10 mouse cellular contexts compared by ENCODE assay signal in genomic region chr16:38347588-38347987, GRCm38 (mm10). TPM values are rescaled to one million over a fixed set of nuclear protein-coding genes. Genes with fewer than 3 reads are reported as not detected.
DNase-seq lines count a peak whose midpoint lies in the region; ATAC-seq and TF ChIP-seq lines count a peak whose summit lies in the region.
"Had no signal": no experiment of that assay in that cellular context is flagged by ENCODE, and none has a peak within 500 bp of the region (broad histone marks: within the 10 kb centered on the region; RNA-seq: fewer than 3 reads in every experiment).

No protein-coding gene starts in this region.

- DNase-seq in heart, postnatal 36 days = no peak
- no peak for DNase-seq in heart, postnatal 0 days (ENCODE audit: low spot score)
- no peak for DNase-seq in adrenal gland, postnatal 14 days
- no peak for DNase-seq in spleen, postnatal 36 days (ENCODE audit: low spot score in 2 of 2)
- DNase-seq in gastrocnemius, postnatal 10 days = no peak

- no peak for TF ChIP-seq CTCF in ES-Bruce4 (IDR thresholded peaks at IDR 0.05; ENCODE audit: low read depth, low read length)
- TF ChIP-seq CTCF in heart, postnatal 0 days (IDR thresholded peaks at IDR 0.05; ENCODE audit: low read depth) = no peak

- H3K27ac ChIP-seq in heart, embryonic 11.5 days (ENCODE audit: low read depth, low read length) = 0 out of 2 replicates have a peak overlapping the region, but pooled peaks have one; percentile 97
- no peak overlapping the region for H3K27ac ChIP-seq in ES-Bruce4 (ENCODE audit: insufficient read depth, low read length)
- H3K27ac ChIP-seq in heart, postnatal 0 days (ENCODE audit: low read depth) = peak overlapping the region; percentile 94
- H3K27ac ChIP-seq in liver, embryonic 16.5 days (ENCODE audit: low read length) = peak overlapping the region; percentile 51

- peaks cover 21% of the 10 kb centered on the region for H3K4me1 ChIP-seq in heart, embryonic 11.5 days (ENCODE audit: control insufficient read depth, insufficient read depth, low read length)
- H3K4me1 ChIP-seq in ES-Bruce4 (ENCODE audit: control insufficient read depth, insufficient read depth, low read length) = no peaks in the 10 kb centered on the region
- peaks cover 26% of the 10 kb centered on the region for H3K4me1 ChIP-seq in heart, postnatal 0 days (ENCODE audit: control insufficient read depth, insufficient read depth)
- peaks cover 36% of the 10 kb centered on the region for H3K4me1 ChIP-seq in liver, embryonic 16.5 days (ENCODE audit: control insufficient read depth, low read depth, low read length)

- H3K9me3 ChIP-seq in heart, embryonic 11.5 days (replicated peaks; ENCODE audit: control insufficient read depth, low read length) = no peaks in the 10 kb centered on the region
- no peaks in the 10 kb centered on the region for H3K9me3 ChIP-seq in ES-Bruce4 (replicated peaks; ENCODE audit: control insufficient read depth, insufficient read depth, low read length, poor library complexity, severe bottlenecking)
- no peaks in the 10 kb centered on the region for H3K9me3 ChIP-seq in heart, postnatal 0 days (replicated peaks; ENCODE audit: control insufficient read depth, low read length)
- no peaks in the 10 kb centered on the region for H3K9me3 ChIP-seq in liver, embryonic 16.5 days (replicated peaks; ENCODE audit: control insufficient read depth, low read length)

- peak overlapping the region; percentile 75 for H3K4me2 ChIP-seq in heart, embryonic 11.5 days
- H3K4me2 ChIP-seq in heart, postnatal 0 days (ENCODE audit: low read depth, low read length) = peak overlapping the region; percentile 79
- H3K4me2 ChIP-seq in liver, embryonic 16.5 days (ENCODE audit: low read depth, low read length) = peak overlapping the region; percentile 80

- H3K9ac ChIP-seq in heart, embryonic 11.5 days (ENCODE audit: low read depth, low read length) = peak overlapping the region; percentile 59; the same call in 1 of the 2 replicates
- H3K9ac ChIP-seq in ES-Bruce4 (ENCODE audit: low read depth, poor library complexity, severe bottlenecking) = peak overlapping the region; percentile 65
- peak overlapping the region; percentile 77; the same call in 1 of the 2 replicates for H3K9ac ChIP-seq in heart, postnatal 0 days (replicated peaks; ENCODE audit: low read depth, low read length)
- H3K9ac ChIP-seq in liver, embryonic 16.5 days (ENCODE audit: low read depth, low read length) = peak overlapping the region; percentile 95

- no peak for ATAC-seq in heart, embryonic 11.5 days (replicated peaks; ENCODE audit: insufficient number of reproducible peaks, low FRiP score, low TSS enrichment)
- ATAC-seq in heart, postnatal 0 days (ENCODE audit: insufficient read depth, low read depth) = no peak
- no peak for ATAC-seq in liver, embryonic 16.5 days (ENCODE audit: low read depth)

- intact Hi-C loops in heart, postnatal 36 days (cut with DNase I) = loop anchor here (1.0 to 10.0 kb wide), 2 partner anchors 105 to 377 kb away; partner anchors contain the start of gene Adprh

- H3K4me3 ChIP-seq in heart, embryonic 11.5 days (ENCODE audit: low read depth, low read length) = peak overlapping the region; percentile 89
- H3K4me3 ChIP-seq in ES-Bruce4 (ENCODE audit: low read depth, low read length) = peak overlapping the region; percentile 99
- peak overlapping the region; percentile 67 for H3K4me3 ChIP-seq in heart, postnatal 0 days (ENCODE audit: low read depth, low read length)
- H3K4me3 ChIP-seq in liver, embryonic 16.5 days (ENCODE audit: low read depth, low read length) = peak overlapping the region; percentile 96

- 54% methylated on average over 6 of the region's 6 CpGs for WGBS in heart, embryonic 11.5 days (ENCODE audit: insufficient replicate concordance)
- WGBS in heart, postnatal 0 days = 53% methylated on average over 6 of the region's 6 CpGs
- 28% methylated on average over 6 of the region's 6 CpGs for WGBS in liver, embryonic 16.5 days (ENCODE audit: insufficient replicate concordance)

- H3K27me3 ChIP-seq in heart, embryonic 11.5 days (ENCODE audit: control insufficient read depth, insufficient read depth, low read length) = no peaks in the 10 kb centered on the region
- no peaks in the 10 kb centered on the region for H3K27me3 ChIP-seq in ES-Bruce4 (ENCODE audit: control insufficient read depth, insufficient read depth, low read length, poor library complexity, severe bottlenecking)
- H3K27me3 ChIP-seq in heart, postnatal 0 days (ENCODE audit: control insufficient read depth, insufficient read depth, low read length) = no peaks in the 10 kb centered on the region
- H3K27me3 ChIP-seq in liver, embryonic 16.5 days (ENCODE audit: control insufficient read depth, insufficient read depth, low read depth, low read length) = no peaks in the 10 kb centered on the region

- TF ChIP-seq POLR2A in ES-Bruce4 (IDR thresholded peaks at IDR 0.05; ENCODE audit: insufficient read depth, low read length) = no peak

- H3K36me3 ChIP-seq in heart, embryonic 11.5 days (ENCODE audit: control insufficient read depth, insufficient read depth, low read length) = no peaks in the 10 kb centered on the region; the same call in 1 of the 2 replicates
- H3K36me3 ChIP-seq in ES-Bruce4 (ENCODE audit: control insufficient read depth, insufficient read depth, low read length, poor library complexity, severe bottlenecking) = peaks cover 28% of the 10 kb centered on the region
- peaks cover 12% of the 10 kb centered on the region; the same call in 1 of the 2 replicates for H3K36me3 ChIP-seq in heart, postnatal 0 days (replicated peaks; ENCODE audit: control insufficient read depth, insufficient read depth, low read length)
- peaks cover 33% of the 10 kb centered on the region for H3K36me3 ChIP-seq in liver, embryonic 16.5 days (ENCODE audit: control insufficient read depth, insufficient read depth)

- no peak for TF ChIP-seq EP300 in ES-Bruce4 (IDR thresholded peaks at IDR 0.05; ENCODE audit: insufficient read depth, low read depth, low read length)
- no peak for TF ChIP-seq EP300 in heart, postnatal 0 days (IDR thresholded peaks at IDR 0.05; ENCODE audit: low read depth)

RNA-seq across cellular contexts. Expression of gene Gm21987, which starts 0.7 kb away (rescaled TPM):
- 2.4 and 3.4 TPM in 2 replicates for polyA plus RNA-seq in heart, embryonic 11.5 days (2014; fragmentation: Nextera tagmentation; extraction: Ambion mirVana)
- total RNA-seq in heart, postnatal 36 days (2021) = not detected
- not detected in 2 replicates for polyA plus RNA-seq in ES-Bruce4 (2011; ENCODE audit: insufficient read depth, insufficient read length, low read depth, missing spikeins)
- total RNA-seq in heart, postnatal 0 days (2014; rRNA removed; ENCODE audit: low replicate concordance) = not detected in 2 replicates
- 5.1 and 6.2 TPM in 2 replicates for polyA plus RNA-seq in heart, postnatal 0 days (2015; fragmentation: Nextera tagmentation; extraction: Ambion mirVana)
- polyA plus RNA-seq in liver, embryonic 16.5 days (2015; fragmentation: Nextera tagmentation; extraction: Ambion mirVana) = not detected in 2 replicates
- total RNA-seq in adrenal gland, postnatal 14 days (2021) = not detected in 2 replicates
- total RNA-seq in gastrocnemius, postnatal 10 days (2021) = not detected
- total RNA-seq: left cerebral cortex, postnatal 4 days had no signal
- polyA plus RNA-seq: testis, adult 2 months had no signal

RNA-seq across cellular contexts. Expression of gene Cox17, which starts 0.8 kb away (rescaled TPM):
- 289 and 314 TPM in 2 replicates for polyA plus RNA-seq in heart, embryonic 11.5 days (2014; fragmentation: Nextera tagmentation; extraction: Ambion mirVana)
- total RNA-seq in heart, postnatal 36 days (2021) = 100 to 1,000 TPM; 313 to 334 TPM
- 218 and 226 TPM in 2 replicates for polyA plus RNA-seq in ES-Bruce4 (2011; ENCODE audit: insufficient read depth, insufficient read length, low read depth, missing spikeins)
- total RNA-seq in heart, postnatal 0 days (2014; rRNA removed; ENCODE audit: low replicate concordance) = 84.7 and 177 TPM in 2 replicates
- polyA plus RNA-seq in heart, postnatal 0 days (2015; fragmentation: Nextera tagmentation; extraction: Ambion mirVana) = 579 and 627 TPM in 2 replicates
- 209 and 258 TPM in 2 replicates for polyA plus RNA-seq in liver, embryonic 16.5 days (2015; fragmentation: Nextera tagmentation; extraction: Ambion mirVana)
- total RNA-seq in adrenal gland, postnatal 14 days (2021) = 474 and 521 TPM in 2 replicates
- 100 to 1,000 TPM; 127 to 139 TPM for total RNA-seq in gastrocnemius, postnatal 10 days (2021)

RNA-seq across cellular contexts. Expression of gene Maats1, which starts 5.6 kb away (rescaled TPM):
- polyA plus RNA-seq in heart, embryonic 11.5 days (2014; fragmentation: Nextera tagmentation; extraction: Ambion mirVana) = 0.21 TPM in 1 of 2 replicates, not detected in the other
- total RNA-seq in heart, postnatal 36 days (2021) = not detected
- polyA plus RNA-seq in ES-Bruce4 (2011; ENCODE audit: insufficient read depth, insufficient read length, low read depth, missing spikeins) = 0.58 and 0.96 TPM in 2 replicates
- not detected in 2 replicates for total RNA-seq in heart, postnatal 0 days (2014; rRNA removed; ENCODE audit: low replicate concordance)
- polyA plus RNA-seq in heart, postnatal 0 days (2015; fragmentation: Nextera tagmentation; extraction: Ambion mirVana) = 0.10 and 0.15 TPM in 2 replicates
- 0.06 TPM in 1 of 2 replicates, not detected in the other for polyA plus RNA-seq in liver, embryonic 16.5 days (2015; fragmentation: Nextera tagmentation; extraction: Ambion mirVana)
- total RNA-seq in adrenal gland, postnatal 14 days (2021) = 0.48 and 0.53 TPM in 2 replicates
- total RNA-seq in gastrocnemius, postnatal 10 days (2021) = under 1 TPM in 1 of 2 experiments, not detected in 1; 0.11 TPM

RNA-seq across cellular contexts. Expression of gene Popdc2, which starts 14.4 kb away (rescaled TPM):
- polyA plus RNA-seq in heart, embryonic 11.5 days (2014; fragmentation: Nextera tagmentation; extraction: Ambion mirVana) = 292 and 312 TPM in 2 replicates
- total RNA-seq in heart, postnatal 36 days (2021) = 100 to 1,000 TPM; 442 to 516 TPM
- polyA plus RNA-seq in ES-Bruce4 (2011; ENCODE audit: insufficient read depth, insufficient read length, low read depth, missing spikeins) = not detected in 2 replicates
- 982 and 1,104 TPM in 2 replicates for total RNA-seq in heart, postnatal 0 days (2014; rRNA removed; ENCODE audit: low replicate concordance)
- polyA plus RNA-seq in heart, postnatal 0 days (2015; fragmentation: Nextera tagmentation; extraction: Ambion mirVana) = 564 and 675 TPM in 2 replicates
- polyA plus RNA-seq in liver, embryonic 16.5 days (2015; fragmentation: Nextera tagmentation; extraction: Ambion mirVana) = 21.8 and 26.4 TPM in 2 replicates
- total RNA-seq in adrenal gland, postnatal 14 days (2021) = 4.7 and 4.9 TPM in 2 replicates
- 10 to 100 TPM; 56.0 to 67.3 TPM for total RNA-seq in gastrocnemius, postnatal 10 days (2021)

RNA-seq across cellular contexts. Expression of gene Nr1i2, which starts 53.0 kb away (rescaled TPM):
- 0.13 TPM in 1 of 2 replicates, not detected in the other for polyA plus RNA-seq in heart, embryonic 11.5 days (2014; fragmentation: Nextera tagmentation; extraction: Ambion mirVana)
- not detected for total RNA-seq in heart, postnatal 36 days (2021)
- not detected in 2 replicates for polyA plus RNA-seq in ES-Bruce4 (2011; ENCODE audit: insufficient read depth, insufficient read length, low read depth, missing spikeins)
- total RNA-seq in heart, postnatal 0 days (2014; rRNA removed; ENCODE audit: low replicate concordance) = not detected in 2 replicates
- not detected in 2 replicates for polyA plus RNA-seq in heart, postnatal 0 days (2015; fragmentation: Nextera tagmentation; extraction: Ambion mirVana)
- 6.9 TPM in 2 replicates for polyA plus RNA-seq in liver, embryonic 16.5 days (2015; fragmentation: Nextera tagmentation; extraction: Ambion mirVana)
- total RNA-seq in adrenal gland, postnatal 14 days (2021) = 0.79 and 5.3 TPM in 2 replicates
- total RNA-seq in gastrocnemius, postnatal 10 days (2021) = not detected
- total RNA-seq: left cerebral cortex, postnatal 4 days had no signal
